Mouse (Mus musculus): ENCODE data around the gene Trappc10. TPM values are rescaled to one million over a fixed set of nuclear protein-coding genes. Genes with fewer than 3 reads are reported as not detected.

Gene Trappc10
- polyA plus RNA-seq, 1 experiment from 2014 or later, result 16.4 TPM

DNA sequence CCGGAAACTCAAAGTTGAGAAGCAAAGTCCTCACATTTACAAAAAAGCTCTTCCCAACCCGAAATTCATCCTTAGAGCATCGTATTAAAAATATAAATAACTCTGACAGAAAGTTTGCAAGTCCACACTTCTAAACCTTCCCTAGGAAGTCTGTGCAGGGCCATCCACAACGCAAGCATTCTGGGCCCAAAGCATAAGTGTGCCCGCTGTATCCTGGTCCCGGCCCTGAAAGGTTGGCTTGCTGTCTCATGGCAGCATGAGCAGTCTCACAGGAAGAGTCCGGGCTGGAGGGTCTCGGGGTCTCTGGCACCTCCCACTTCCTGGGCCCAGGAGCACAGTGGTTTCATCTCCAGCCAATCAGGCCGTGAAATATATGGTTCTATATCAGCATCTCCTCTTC lies 72.9 kb downstream of the Trappc10 start:
- Histone ChIP-seq H3K4me2 (no peak overlapping the region), H3K4me1 (ENCODE audit: control insufficient read depth, insufficient read depth, low read length) (peaks cover 12% of the 10 kb centered on the region), H3K9me3 (replicated peaks; ENCODE audit: control insufficient read depth, low read length) (no peaks in the 10 kb centered on the region), H3K27me3 (ENCODE audit: control insufficient read depth, insufficient read depth, low read length) (no peaks in the 10 kb centered on the region), H3K27ac (ENCODE audit: low read depth, low read length) (no peak overlapping the region), H3K36me3 (ENCODE audit: control insufficient read depth, insufficient read depth, low read length) (peaks cover 24% of the 10 kb centered on the region), H3K9ac (ENCODE audit: low read depth, low read length) (no peak overlapping the region), H3K4me3 (ENCODE audit: low read depth, low read length) (no peak overlapping the region)
- ATAC-seq (replicated peaks; ENCODE audit: insufficient number of reproducible peaks, low FRiP score, low TSS enrichment), result no peak
- 89% methylated on average over 9 of the region's 9 CpGs for WGBS (ENCODE audit: insufficient replicate concordance)

DNA sequence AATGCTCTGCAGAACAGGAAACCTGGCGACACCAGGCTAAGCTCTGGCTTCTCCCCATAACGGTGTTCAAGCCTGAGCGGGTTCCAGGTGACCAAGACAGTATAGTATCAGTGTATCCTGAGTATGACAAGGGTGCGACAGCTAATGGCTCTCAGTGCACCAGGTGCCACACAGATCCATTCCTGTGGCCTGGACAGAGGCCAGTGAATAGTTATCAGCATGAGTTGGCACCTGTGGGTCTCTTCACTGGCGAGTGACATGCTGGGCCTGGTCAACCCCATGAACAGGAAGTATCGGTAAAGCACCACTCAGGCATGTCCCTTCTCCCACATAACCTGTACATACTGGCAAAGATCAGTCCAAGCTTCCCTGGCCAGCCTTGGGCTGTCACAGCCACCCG lies 73.4 kb downstream of the Trappc10 start:
- Histone ChIP-seq H3K36me3 (ENCODE audit: control insufficient read depth, insufficient read depth, low read length) (peaks cover 19% of the 10 kb centered on the region), H3K4me1 (ENCODE audit: control insufficient read depth, insufficient read depth, low read length) (peaks cover 12% of the 10 kb centered on the region), H3K27me3 (ENCODE audit: control insufficient read depth, insufficient read depth, low read length) (no peaks in the 10 kb centered on the region), H3K4me3 (ENCODE audit: low read depth, low read length) (no peak overlapping the region), H3K4me2 (no peak overlapping the region), H3K27ac (ENCODE audit: low read depth, low read length) (no peak overlapping the region), H3K9me3 (replicated peaks; ENCODE audit: control insufficient read depth, low read length) (no peaks in the 10 kb centered on the region), H3K9ac (ENCODE audit: low read depth, low read length) (no peak overlapping the region)
- 87% methylated on average over 7 of the region's 7 CpGs for WGBS (ENCODE audit: insufficient replicate concordance)
- ATAC-seq (replicated peaks; ENCODE audit: insufficient number of reproducible peaks, low FRiP score, low TSS enrichment), result no peak

DNA sequence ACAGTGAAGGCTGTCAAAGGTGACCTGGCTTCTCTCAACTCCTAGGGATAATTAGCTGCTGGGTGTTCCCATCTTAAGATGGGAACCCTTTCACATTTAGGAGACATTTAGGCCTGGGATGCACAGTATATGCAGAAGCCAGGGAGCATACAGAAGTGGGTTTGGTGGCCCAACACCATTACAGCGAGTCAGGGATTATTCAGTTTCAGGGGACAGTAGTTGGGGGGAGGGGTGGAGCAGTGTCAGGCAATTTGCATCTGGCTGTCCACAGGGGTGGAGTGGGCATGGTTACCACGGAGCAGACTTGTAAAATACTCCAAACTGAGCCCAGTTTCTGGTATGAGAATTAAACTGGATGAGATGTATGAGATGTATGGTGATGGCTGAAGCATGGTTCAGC lies 74.0 kb downstream of the Trappc10 start:
- Histone ChIP-seq H3K4me2 (peak overlapping the region; percentile 84), H3K4me3 (ENCODE audit: low read depth, low read length) (no peak overlapping the region; the same call in 1 of the 2 replicates), H3K36me3 (ENCODE audit: control insufficient read depth, insufficient read depth, low read length) (peaks cover 13% of the 10 kb centered on the region), H3K27ac (ENCODE audit: low read depth, low read length) (peak overlapping the region; percentile 17; the same call in 1 of the 2 replicates), H3K9me3 (replicated peaks; ENCODE audit: control insufficient read depth, low read length) (no peaks in the 10 kb centered on the region), H3K9ac (ENCODE audit: low read depth, low read length) (peak overlapping the region; percentile 43; the same call in 1 of the 2 replicates), H3K27me3 (ENCODE audit: control insufficient read depth, insufficient read depth, low read length) (no peaks in the 10 kb centered on the region), H3K4me1 (ENCODE audit: control insufficient read depth, insufficient read depth, low read length) (peaks cover 12% of the 10 kb centered on the region)
- 67% methylated on average over 2 of the region's 2 CpGs for WGBS (ENCODE audit: insufficient replicate concordance)
- ATAC-seq (replicated peaks; ENCODE audit: insufficient number of reproducible peaks, low FRiP score, low TSS enrichment), result no peak

DNA sequence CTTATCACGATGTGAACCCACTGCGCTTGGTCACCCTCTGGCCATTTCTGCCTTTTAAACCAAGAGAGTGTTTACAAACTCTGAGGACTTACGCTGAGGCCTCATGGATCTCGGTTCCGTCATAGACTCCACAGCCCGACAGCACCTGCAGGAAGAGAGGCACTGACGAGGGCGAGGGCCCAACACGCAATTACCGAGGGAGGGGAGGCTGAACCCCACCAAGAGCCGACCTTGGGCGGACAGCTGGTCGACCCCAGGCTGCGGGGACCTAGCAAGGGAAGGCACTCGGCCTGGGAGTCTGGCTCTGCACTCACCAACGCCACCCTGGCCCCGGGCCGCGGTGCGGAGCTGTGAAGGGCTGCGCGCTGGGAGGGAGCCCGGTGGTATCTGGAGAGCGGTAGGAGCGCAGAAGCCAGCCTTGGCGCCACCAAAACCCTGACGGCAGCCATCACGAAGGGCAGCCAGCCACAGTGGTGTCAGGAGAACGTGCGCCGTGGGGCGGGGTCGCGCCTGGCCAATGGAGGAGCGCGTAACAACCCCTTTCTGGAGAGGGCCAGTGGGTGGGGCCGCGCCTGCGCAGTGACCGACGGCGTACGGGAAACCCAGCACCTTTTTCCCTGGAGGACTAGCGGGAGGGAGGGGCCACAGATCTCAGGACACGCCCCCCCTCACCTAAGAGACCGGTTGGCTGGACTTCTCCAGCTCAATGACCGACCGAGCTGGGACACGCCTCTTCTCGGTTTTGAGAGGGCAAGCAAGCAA lies 75.0 kb downstream of the Trappc10 start, which contains the start of gene D10Jhu81e:
D10Jhu81e (minus strand) TSS at position 502 of the 762 bp plus-strand sequence.
- Histone ChIP-seq H3K4me3 (ENCODE audit: low read depth, low read length) (peak within 1 kb of the TSS; percentile 79), H3K9ac (ENCODE audit: low read depth, low read length) (peak within 1 kb of the TSS; percentile 79), H3K4me2 (peak within 1 kb of the TSS; percentile 84), H3K27ac (ENCODE audit: low read depth, low read length) (peak within 1 kb of the TSS; percentile 74), H3K36me3 (ENCODE audit: control insufficient read depth, insufficient read depth, low read length) (peaks cover 8% of the 10 kb centered on the region), H3K4me1 (ENCODE audit: control insufficient read depth, insufficient read depth, low read length) (peaks cover 12% of the 10 kb centered on the region), H3K27me3 (ENCODE audit: control insufficient read depth, insufficient read depth, low read length) (no peaks in the 10 kb centered on the region), H3K9me3 (replicated peaks; ENCODE audit: control insufficient read depth, low read length) (no peaks in the 10 kb centered on the region)
- WGBS (ENCODE audit: insufficient replicate concordance), result 2% methylated on average over 50 of the region's 50 CpGs
- ATAC-seq (replicated peaks; ENCODE audit: insufficient number of reproducible peaks, low FRiP score, low TSS enrichment), result peak; percentile 95

DNA sequence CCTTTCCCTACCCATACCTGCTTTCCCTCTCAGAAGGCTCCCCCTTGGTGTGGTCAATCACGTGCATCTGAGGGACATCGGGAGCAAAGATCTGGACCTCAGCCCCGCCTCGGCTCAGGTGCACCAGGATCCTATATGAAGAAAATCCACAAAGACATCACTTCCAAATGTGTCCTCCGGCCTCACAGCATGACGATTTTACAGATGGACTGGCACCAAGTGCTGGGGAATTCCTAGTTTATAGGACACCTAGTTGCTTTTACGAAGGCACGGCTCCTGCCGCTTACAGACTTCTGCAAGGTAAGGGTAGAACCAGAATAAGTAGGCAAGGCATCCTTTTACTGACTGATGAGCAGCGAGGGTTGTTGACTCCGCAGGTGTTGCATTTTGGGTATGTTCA lies 75.6 kb downstream of the Trappc10 start:
- ATAC-seq (replicated peaks; ENCODE audit: insufficient number of reproducible peaks, low FRiP score, low TSS enrichment), result no peak
- peak overlapping the region; percentile 79 for H3K4me3 ChIP-seq (ENCODE audit: low read depth, low read length)
- H3K4me2 ChIP-seq, result peak overlapping the region; percentile 84
- no peaks in the 10 kb centered on the region for H3K9me3 ChIP-seq (replicated peaks; ENCODE audit: control insufficient read depth, low read length)
- H3K36me3 ChIP-seq (ENCODE audit: control insufficient read depth, insufficient read depth, low read length), result peaks cover 5% of the 10 kb centered on the region; the same call in 1 of the 2 replicates
- peak overlapping the region; percentile 74; the same call in 1 of the 2 replicates for H3K27ac ChIP-seq (ENCODE audit: low read depth, low read length)
- WGBS (ENCODE audit: insufficient replicate concordance), result 79% methylated on average over 11 of the region's 11 CpGs
- H3K9ac ChIP-seq (ENCODE audit: low read depth, low read length), result peak overlapping the region; percentile 79
- H3K27me3 ChIP-seq (ENCODE audit: control insufficient read depth, insufficient read depth, low read length), result no peaks in the 10 kb centered on the region
- peaks cover 12% of the 10 kb centered on the region for H3K4me1 ChIP-seq (ENCODE audit: control insufficient read depth, insufficient read depth, low read length)

DNA sequence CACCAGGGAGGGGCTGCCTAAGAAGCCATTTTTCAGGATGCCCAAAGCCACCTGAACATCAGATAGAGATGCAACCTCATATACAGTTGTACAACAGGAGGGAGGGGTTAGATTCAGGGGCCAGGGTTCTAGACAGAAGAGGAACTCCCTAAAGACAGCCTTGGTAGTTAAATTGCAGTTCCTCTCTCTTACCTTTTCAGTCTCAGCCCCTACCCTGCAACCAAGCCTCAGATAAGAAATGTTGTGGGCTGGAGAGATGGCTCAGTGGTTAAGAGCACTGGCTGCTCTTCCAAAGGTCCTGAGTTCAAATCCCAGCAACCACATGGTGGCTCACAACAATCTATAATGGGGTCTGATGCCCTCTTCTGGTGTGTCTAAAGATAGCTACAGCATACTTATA lies 76.7 kb downstream of the Trappc10 start:
- no peak for ATAC-seq (replicated peaks; ENCODE audit: insufficient number of reproducible peaks, low FRiP score, low TSS enrichment)

DNA sequence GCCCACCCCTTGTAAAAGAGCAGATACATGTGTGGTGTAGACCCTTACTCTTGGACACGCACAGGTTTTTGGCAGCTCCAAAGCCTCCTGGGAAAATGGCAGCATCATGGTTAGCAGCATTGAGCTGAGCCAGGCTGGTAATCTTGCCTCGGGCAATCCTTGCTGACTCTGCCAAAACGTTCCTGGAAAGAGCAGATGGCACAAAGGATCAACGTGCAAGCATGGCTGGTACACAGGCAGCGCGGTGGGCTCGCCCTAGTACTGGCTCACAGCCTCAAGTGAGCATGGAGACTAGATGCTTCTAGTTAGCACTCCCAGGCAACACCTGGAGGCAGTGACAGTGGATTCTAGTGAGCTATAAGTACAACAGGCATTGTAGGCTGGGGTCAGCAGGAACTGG lies 77.1 kb downstream of the Trappc10 start:
- H3K36me3 ChIP-seq (ENCODE audit: control insufficient read depth, insufficient read depth, low read length), result peaks cover 5% of the 10 kb centered on the region; the same call in 1 of the 2 replicates
- no peak for ATAC-seq (replicated peaks; ENCODE audit: insufficient number of reproducible peaks, low FRiP score, low TSS enrichment)

More for the DNA sequence above, 76.7 kb downstream of the Trappc10 start:
- Histone ChIP-seq H3K27ac (ENCODE audit: low read depth, low read length) (no peak overlapping the region), H3K4me2 (no peak overlapping the region), H3K36me3 (ENCODE audit: control insufficient read depth, insufficient read depth, low read length) (peaks cover 5% of the 10 kb centered on the region; the same call in 1 of the 2 replicates), H3K9me3 (replicated peaks; ENCODE audit: control insufficient read depth, low read length) (no peaks in the 10 kb centered on the region), H3K4me3 (ENCODE audit: low read depth, low read length) (no peak overlapping the region), H3K4me1 (ENCODE audit: control insufficient read depth, insufficient read depth, low read length) (peaks cover 12% of the 10 kb centered on the region), H3K27me3 (ENCODE audit: control insufficient read depth, insufficient read depth, low read length) (no peaks in the 10 kb centered on the region), H3K9ac (ENCODE audit: low read depth, low read length) (no peak overlapping the region)

DNA sequence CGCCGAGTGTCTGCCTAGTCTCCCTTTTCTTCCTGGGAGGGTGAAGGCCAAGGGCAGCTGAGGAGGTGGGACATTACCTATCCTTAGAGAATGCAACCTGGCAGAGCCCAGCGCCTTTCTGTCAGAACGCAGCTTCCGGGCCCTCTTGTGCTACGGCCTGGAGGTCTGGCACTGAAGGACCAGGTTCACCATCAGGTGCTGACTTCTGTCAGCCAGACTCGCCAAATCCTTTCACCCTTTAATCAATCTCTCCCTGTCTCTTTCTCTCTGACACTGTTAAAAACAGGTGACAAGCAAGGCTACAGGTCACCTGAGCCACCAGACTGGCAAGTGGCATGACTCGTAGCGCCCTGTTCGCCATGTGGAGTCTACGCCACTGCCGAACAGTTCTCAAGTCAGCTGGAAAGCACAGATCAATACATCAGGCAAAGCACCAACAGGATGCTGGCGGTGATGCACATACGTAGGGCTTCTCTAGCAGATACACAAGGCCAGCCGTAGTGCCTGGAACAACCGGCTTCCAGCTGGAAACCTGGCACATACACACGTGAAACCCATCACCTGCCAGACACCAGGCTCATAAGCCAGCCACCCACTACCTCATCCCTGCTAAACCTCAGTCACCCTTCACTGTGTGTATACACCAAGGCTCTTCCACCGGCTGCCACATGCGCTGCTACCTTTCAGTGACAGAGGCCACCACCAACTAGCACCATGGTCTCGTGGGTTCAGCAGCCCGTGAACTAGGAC lies 79.0 kb downstream of the Trappc10 start:
- Histone ChIP-seq H3K36me3 (ENCODE audit: control insufficient read depth, insufficient read depth, low read length) (peaks cover 5% of the 10 kb centered on the region; the same call in 1 of the 2 replicates), H3K9me3 (replicated peaks; ENCODE audit: control insufficient read depth, low read length) (no peaks in the 10 kb centered on the region), H3K27me3 (ENCODE audit: control insufficient read depth, insufficient read depth, low read length) (no peaks in the 10 kb centered on the region), H3K27ac (ENCODE audit: low read depth, low read length) (no peak overlapping the region), H3K4me1 (ENCODE audit: control insufficient read depth, insufficient read depth, low read length) (peaks cover 11% of the 10 kb centered on the region), H3K4me3 (ENCODE audit: low read depth, low read length) (no peak overlapping the region), H3K9ac (ENCODE audit: low read depth, low read length) (no peak overlapping the region), H3K4me2 (no peak overlapping the region)
- WGBS (ENCODE audit: insufficient replicate concordance), result 90% methylated on average over 21 of the region's 21 CpGs
- no peak for ATAC-seq (replicated peaks; ENCODE audit: insufficient number of reproducible peaks, low FRiP score, low TSS enrichment)

More for the DNA sequence above, 77.1 kb downstream of the Trappc10 start:
- Histone ChIP-seq H3K9ac (ENCODE audit: low read depth, low read length) (no peak overlapping the region), H3K9me3 (replicated peaks; ENCODE audit: control insufficient read depth, low read length) (no peaks in the 10 kb centered on the region), H3K4me2 (no peak overlapping the region), H3K27me3 (ENCODE audit: control insufficient read depth, insufficient read depth, low read length) (no peaks in the 10 kb centered on the region), H3K4me1 (ENCODE audit: control insufficient read depth, insufficient read depth, low read length) (peaks cover 12% of the 10 kb centered on the region), H3K27ac (ENCODE audit: low read depth, low read length) (no peak overlapping the region), H3K4me3 (ENCODE audit: low read depth, low read length) (no peak overlapping the region)
- WGBS (ENCODE audit: insufficient replicate concordance), result 92% methylated on average over 7 of the region's 7 CpGs

Data from heart, embryonic 11.5 days (tissue).